Mouse (Mus musculus): Measurements from ENCODE around the gene Ace3. TPM values are rescaled to one million over a fixed set of nuclear protein-coding genes. Genes with fewer than 3 reads are reported as not detected.
A peak's percentile ranks its signal among the peaks of the same experiment; 100 is the strongest.

Ace3 gene
- total RNA-seq (2021) (not detected), polyA plus RNA-seq (2012; rRNA removed) (not detected in 2 replicates)
- long read RNA-seq = 0 reads

GRCm38 (mm10) chr11:105994375-105994774, at the start of gene Ace3:
Ace3 (plus strand) TSS chr11:105994675.
- DNase-seq = no peak

GRCm38 (mm10) chr11:105944770-105945672, 49.5 kb upstream of the Ace3 start:
- DNase-seq = peak; percentile 52

- DNase-seq = no peak
Measured at GRCm38 (mm10) chr11:105946694-105947154, 47.8 kb upstream of the Ace3 start.

GRCm38 (mm10) chr11:105948255-105948654, 46.2 kb upstream of the Ace3 start:
- DNase-seq = no peak

GRCm38 (mm10) chr11:105950519-105950918, 44.0 kb upstream of the Ace3 start:
- no peak for DNase-seq

GRCm38 (mm10) chr11:105951601-105952044, 42.9 kb upstream of the Ace3 start:
- no peak for DNase-seq

GRCm38 (mm10) chr11:105952111-105952510, 42.4 kb upstream of the Ace3 start:
- DNase-seq = no peak

GRCm38 (mm10) chr11:105952911-105953386, 41.5 kb upstream of the Ace3 start, which contains the start of gene Cyb561:
Cyb561 (minus strand) TSS chr11:105953336.
- DNase-seq = no peak

DNA sequence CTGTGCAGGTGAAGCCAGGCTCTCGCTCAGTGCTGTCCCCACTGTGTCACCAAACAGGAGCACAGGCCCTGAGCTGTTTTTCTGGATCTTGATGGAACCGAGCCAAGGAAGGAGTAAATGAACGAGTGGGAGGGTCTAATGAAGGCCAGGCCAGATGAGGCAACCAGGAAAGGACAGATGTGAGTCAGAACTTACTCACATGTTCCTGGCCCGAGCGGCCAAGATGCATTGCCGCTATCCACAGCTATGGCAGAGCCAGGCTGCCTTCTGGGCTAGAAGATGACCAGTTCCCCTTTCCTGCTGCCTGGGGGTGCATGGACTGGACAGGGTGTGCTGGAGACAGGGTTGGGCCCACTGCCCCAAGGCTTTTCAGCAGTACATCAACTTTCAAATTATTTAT, 41.1 kb upstream of the Ace3 start:
- peak; percentile 91 for DNase-seq

DNA sequence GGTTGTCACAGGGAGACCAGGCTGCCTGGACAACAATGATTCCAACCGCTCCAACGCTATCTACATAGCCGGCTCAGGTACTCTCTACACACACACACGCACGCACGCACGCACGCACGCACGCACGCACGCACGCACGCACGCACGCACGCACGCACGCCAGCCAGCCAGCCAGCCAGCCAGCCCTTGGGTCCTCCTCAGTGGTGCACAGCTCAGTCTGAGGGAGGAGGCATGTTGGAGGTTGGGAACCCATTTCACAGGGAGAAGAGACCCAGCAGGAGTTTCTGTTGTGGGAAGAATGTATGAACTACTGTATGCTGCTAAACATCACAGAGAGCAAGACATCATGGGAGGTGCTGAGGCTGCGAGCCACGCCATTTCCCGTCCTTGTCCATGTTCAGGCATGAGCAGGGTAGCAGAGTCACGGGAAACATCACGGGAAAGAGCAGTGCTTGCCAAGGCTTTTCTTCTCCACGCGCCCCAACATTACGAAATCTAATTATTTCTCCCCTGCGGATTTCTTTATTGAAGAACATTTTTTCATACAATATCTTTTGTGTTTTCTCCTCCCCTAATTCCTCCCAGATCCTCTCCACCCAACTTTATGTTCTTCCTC, 38.6 kb upstream of the Ace3 start:
- DNase-seq = no peak

- no peak for DNase-seq
Measured at GRCm38 (mm10) chr11:105957501-105957900, 37.0 kb upstream of the Ace3 start.

DNA sequence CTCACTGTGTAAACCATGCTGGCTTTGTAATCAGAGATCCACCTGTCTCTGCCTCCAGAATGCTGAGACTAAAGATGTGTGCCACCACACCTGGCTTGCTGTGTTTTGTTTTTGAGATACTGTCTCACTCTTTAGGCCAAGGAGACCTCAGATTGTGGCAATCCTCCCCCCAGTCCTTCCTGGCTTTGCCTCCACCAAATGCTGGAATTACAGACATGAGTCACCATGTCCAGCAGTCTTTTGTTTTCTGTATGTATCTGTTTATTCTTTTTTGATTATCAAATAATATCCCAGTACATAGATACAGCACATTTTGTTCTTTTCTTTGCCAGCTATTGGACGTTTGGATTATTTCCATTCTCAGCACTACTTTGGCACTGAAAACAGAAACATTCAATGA, 35.9 kb upstream of the Ace3 start:
- no peak for DNase-seq

DNA sequence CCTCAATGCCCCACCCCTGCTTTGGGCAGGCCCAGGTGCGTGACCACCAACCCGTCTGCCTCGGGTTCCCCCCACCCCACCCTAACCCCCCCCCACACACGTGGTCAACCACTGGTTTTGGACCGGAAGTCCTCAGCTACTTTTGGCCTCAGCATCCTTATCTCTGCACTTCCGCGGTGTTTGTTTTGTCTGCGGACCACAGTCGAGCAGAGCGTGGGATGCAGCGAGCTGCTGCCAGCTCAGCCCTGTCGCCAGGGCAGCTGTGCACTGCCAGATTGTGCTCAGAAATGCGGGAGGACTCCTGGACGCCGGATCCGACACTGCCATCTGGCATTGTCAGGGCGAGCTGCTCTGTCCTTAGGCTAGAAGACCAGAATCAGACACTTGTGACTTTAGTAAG, 35.1 kb upstream of the Ace3 start:
- DNase-seq = no peak

GRCm38 (mm10) chr11:105964691-105965090, 29.8 kb upstream of the Ace3 start:
- DNase-seq = no peak

- DNase-seq = no peak
Measured at GRCm38 (mm10) chr11:105966288-105966687, 28.2 kb upstream of the Ace3 start.

DNA sequence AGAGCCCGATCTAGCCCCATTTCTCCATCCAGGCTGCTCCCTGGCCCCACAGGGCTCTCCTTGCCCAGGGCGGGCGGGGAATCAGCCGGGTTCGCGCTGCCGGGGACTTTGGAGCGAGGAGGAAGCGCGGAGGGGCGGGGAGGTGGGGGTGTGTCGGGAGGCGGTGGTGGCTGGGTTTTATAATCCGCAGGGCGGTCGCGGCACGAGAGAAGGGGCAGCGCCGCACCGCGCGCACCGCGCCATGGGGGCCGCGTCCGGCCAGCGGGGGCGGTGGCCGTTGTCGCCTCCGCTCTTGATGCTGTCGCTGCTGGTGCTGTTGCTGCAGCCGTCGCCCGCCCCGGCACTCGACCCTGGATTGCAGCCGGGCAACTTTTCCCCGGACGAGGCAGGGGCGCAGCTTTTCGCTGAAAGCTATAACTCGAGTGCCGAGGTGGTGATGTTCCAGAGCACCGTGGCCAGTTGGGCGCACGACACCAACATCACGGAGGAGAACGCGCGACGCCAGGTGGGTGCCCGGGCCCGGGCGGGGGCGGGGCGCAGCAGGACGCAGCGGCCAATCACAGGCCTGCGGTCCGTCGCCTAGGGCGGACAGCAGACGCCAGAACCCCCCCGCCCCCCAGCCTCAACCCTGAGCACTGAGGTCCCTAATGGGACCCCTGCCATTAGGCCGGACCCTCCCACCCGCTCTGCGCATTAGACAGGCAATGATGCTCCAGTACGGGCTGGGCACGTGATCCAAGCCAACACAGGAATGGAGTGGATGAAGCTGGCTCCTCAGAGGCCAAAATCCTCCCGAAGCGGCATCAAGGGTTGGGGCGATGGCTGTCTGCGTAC, 26.5 kb upstream of the Ace3 start, which contains the start of gene Ace:
Gene Ace (plus strand): TSS at position 205 of the 834 bp plus-strand sequence.
- peak; percentile 32 for DNase-seq

- DNase-seq = no peak
Measured at GRCm38 (mm10) chr11:105968948-105969347, 25.5 kb upstream of the Ace3 start.

DNA sequence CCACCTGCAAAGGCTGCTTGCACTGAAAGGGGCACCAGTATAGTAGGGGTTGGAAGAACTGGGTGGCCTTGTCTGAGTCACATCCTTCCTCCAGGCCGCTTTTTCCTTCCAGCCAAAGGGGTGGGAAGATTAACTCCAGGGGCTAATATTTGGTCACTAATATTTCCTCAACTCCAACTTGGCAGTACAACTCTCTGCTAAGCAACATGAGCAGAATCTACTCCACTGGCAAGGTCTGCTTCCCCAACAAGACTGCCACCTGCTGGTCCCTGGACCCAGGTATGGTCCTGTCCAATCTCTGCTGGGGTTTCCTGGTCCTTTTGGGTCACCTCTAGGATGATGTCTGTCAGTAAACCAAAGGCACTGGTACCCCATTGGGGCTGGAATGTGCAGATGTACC, 25.0 kb upstream of the Ace3 start:
- peak; percentile 66 for DNase-seq

GRCm38 (mm10) chr11:105974593-105974992, 19.9 kb upstream of the Ace3 start:
- DNase-seq = peak; percentile 24

- no peak for DNase-seq
Measured at GRCm38 (mm10) chr11:105975050-105975449, 19.4 kb upstream of the Ace3 start.

GRCm38 (mm10) chr11:105975636-105976035, 18.8 kb upstream of the Ace3 start:
- DNase-seq = no peak

DNA sequence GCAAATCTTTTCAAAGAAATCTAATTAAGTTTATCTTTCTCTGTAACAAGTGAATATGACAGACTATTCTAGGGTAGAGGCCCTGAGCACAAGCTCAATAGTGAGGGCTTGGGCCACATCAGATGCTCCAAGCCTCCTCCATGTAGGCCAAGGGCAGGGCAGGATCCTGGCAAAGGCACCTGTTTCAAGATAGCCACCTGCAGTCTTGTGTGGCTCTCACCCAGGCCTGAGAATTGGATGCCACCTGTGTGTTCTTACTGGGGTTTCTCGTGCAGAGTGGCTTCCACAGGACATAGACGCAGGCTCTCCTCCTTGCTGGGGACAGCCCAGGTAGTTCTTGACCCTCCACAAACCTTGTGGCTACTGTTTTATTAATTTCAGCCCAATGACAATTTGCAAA, 16.2 kb upstream of the Ace3 start:
- no peak for DNase-seq
